Mouse (Mus musculus) adrenal gland, adult 18-20 months (tissue): ENCODE measurements around the gene Themis2. TPM values are rescaled to one million over a fixed set of nuclear protein-coding genes. Genes with fewer than 3 reads are reported as not detected.
A peak's percentile ranks its signal among the peaks of the same experiment; 100 is the strongest.
"Not testable (repeated sequence)": the region's sequence is repeated elsewhere in the genome, so short reads cannot be mapped to it uniquely, and the experiment has no call there.

Experiments used
- DNase-seq, 2 experiments: peaks; one replicate each; pipeline ENCODE4 v3.0.0; 2021 to 2022; ENCODE audit warnings: low spot score in 2 of 2
- total RNA-seq, 2 experiments: library from RNA; stranded (reverse); gene quantifications; 1 replicate in 1 of 2; 2 replicates in 1 of 2; pipeline ENCODE4 v1.2.3; 2021

Gene Themis2
- total RNA-seq, 2 experiments from 2014 or later, result 1.7 to 3.3 TPM

DNA sequence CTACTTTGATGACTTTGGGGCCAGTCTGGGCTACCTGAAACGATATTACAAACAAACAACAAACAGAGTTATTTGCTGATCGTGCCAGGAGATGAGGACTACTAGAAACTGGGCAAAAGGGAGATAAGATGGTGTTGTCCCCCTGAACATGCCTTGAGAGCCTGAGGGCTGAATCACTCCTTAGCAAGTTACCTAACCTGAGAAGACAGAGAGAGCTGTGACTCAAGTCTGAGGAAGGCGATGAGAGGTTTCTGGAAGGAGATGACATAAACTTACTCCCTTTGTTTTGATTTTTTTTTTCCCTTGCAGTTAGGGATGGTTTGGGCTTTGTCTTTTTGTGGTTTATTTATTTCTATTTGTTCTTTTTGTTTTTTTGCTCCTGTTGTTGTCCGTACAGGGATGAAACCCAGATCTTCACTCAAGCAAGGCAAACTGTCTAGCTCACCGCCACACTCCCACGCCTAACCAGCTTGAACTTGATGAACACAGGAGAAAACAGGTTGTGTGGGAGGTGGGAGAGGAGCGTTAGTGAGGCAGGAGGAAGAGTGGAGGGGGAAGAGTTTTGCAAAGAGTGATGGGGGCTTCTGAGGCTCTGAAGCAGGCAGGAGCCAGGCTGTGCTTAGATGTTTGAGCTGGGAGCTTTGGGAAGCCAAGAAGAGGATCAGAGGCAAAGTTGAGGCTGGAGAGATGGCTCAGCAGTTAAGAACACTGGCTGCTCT is 38.4 kb downstream of the Themis2 start:
- no peak for DNase-seq

DNA sequence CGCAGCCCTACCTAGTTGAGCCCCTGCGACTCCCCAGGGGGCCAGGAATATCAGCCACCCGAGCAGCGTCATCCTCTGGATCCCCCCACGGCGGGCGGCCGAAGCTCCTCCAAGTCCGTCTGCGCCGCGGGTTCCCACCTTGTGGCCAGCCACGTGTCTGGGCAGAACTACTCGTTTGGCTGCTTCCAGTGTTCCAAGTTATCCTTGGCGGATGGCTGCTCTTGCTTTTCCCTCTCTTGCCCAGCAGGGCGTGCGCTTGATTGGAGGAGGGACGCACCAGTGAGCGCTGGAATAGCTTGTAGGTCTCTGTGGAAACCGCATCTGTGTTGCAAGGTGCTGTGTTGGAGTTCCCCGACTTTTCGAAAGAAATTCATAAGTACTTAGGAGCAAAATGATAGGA is 39.2 kb downstream of the Themis2 start, which contains the start of gene Smpdl3b:
Gene Smpdl3b, minus strand, starts transcription at position 279 of the 400 bp plus-strand sequence.
- DNase-seq, result peak; percentile 63 to 66

DNA sequence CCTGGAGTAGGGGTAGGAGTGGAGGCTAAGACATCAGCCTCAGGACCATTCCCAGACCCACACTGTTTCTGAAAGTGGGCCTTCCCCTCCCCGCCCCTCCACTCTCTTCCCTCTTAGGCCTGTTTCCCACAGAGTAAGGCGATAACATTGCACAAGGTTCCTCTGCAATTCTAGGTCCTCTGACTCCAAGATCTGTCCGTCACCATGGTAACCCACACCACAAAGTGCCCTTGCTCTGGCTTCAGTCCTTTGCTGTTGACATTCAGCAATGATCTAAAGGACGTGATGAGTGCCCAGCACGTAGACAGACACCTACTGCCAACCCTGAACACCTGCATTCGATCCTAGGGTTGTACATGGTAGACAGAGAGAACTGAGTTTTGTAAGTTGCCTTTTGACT is 43.2 kb downstream of the Themis2 start:
- no peak for DNase-seq

DNA sequence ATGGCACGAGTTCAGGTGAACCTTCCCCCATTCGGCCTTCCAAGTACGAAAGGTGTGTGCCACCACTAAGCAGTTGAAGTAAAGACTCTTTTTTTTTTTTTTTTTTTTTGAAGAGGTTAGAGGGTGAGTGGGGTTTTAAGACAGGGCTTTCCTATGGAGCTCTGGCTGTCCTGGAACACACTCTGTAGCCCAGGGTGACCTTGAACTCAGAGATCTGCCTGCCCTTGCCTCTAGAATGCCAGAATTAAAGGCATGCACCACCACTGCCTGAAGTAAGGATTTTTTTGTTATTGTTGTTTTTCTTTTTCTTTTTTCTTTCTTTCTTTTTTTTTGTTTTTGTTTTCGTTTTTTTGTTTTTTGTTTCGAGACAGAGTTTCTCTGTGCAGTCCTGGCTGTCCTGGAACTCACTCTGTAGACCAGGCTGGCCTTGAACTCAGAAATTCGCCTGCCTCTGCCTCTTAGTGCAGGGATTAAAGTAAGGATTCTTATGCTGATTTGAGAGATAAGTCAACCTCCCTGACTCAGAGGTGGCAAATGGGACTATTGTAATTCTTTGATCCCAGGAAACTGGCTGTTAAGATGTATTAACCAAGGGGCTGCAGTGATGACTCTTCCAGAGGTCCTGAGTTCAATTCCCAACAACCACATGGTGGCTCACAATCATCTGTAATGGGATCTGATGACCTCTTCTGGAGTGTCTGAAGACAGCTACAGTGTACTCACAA is 46.8 kb downstream of the Themis2 start:
- no peak for DNase-seq

DNA sequence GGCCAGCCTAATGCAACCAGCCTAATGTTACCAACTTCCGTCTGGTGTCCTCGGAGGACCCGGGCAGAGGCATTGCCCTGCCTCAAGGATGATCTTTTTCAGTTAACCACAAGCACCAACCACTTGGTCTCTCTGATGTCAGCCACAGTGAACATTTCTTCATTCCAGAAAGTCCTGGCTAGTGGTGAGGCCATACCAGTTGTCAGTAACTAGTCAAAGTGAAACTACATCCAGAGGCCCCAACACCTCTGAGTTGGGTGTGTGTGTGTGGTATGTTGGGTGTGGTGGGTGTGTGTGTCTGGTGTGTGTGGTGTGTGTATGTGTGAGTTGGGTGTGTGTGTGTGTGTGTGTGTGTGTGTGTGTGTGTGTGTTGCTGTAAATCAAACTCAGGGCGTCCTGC is 47.4 kb downstream of the Themis2 start:
- no peak for DNase-seq

DNA sequence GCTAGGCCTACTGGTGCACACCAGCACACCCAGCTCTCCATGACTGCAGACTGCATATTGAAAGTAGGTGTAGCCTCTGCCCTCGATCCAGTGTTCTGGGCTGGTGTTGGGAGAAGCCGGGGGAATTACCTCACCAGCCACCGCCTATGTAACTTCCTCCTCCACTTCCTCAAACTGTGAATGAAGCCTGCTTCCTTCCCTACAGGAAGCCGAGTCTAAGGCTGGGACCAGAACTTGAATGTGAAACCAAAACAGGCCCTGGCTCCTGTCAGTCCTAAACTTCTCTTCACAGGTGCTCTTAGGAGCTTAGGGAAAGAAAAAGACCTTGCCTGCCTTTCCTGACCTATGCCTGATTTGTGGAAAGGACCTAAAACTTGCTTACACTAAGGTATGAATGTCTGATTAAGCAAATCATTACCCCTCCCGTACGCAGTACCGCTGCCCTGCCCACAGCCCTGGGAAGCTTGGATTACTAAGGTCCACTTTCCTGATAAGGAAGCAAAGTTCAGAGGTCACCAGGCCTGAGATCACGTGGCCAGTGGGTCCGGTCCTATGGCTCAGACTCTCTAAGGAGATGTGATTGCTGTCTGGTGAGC is 48.4 kb downstream of the Themis2 start:
- DNase-seq, result no peak

DNA sequence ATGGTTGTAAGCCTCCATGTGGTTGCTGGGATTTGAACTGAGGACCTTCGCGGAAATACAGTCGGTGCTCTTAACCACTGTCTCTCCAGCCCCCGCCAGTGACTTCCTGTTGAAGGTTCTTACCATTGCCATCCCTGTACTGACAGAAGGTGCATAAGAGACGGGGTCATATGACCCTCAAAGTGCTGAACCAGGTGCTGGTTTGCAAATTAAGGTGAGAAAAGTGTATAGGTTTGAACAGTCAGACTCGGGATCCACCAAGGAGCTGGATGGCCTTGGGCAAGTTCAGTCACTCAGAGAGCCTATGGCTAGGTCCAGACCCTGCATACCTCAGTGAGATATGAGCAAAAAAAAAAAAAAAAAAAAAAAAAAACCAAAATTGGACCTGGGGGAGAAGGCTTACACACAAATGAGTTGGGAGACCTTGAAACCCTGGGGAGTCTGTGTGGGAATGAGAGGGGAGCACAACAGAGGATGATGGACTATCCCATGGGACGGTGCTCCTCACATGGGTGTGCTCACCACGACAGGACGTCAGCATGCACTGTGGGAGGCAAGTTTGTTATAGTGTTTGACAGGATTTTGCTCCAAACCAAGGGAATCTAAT is 49.2 kb downstream of the Themis2 start:
- DNase-seq, result no peak

DNA sequence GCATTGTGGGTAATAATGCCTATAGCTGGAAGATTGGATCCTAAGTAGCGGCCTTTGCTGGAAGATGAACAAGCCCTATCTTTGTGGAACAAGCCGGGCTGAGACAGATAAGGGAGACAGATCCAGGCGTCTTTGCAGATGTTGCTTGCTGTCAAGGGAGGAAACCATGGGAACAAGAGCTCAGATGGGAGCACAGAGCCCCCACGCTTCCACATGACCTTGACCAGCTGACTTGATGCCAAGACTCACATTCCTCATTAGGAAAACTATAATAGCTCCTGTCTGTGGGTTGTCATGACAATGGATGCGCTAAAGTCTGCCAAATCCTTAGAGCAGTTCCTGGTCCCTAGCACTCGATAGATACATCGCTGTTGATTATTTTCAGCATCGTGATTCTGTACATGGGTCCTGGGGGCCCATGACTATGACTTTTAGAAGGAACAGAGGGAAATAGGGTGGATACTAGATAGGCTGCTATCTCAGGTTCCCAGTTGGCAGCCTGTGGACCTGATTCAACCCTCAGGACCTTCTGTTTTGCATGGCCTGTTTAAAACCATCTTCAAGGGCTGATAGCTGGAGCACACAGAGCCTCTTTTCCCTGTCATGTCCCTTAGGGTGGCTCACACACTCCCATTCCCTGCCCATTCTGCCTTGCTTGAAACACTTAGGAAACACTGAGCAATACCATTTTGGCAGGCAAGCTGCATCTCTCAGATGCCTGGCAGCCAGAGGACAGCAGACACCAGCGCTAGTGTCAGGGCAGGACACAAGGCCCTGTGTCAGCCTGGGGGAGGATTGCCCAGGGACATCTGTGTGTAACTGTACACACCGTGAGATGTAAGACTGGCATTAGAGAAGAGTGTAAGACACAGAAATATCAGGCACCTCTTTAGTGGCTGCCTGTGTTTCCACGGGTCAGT is 51.9 kb downstream of the Themis2 start:
- DNase-seq, result no peak

DNA sequence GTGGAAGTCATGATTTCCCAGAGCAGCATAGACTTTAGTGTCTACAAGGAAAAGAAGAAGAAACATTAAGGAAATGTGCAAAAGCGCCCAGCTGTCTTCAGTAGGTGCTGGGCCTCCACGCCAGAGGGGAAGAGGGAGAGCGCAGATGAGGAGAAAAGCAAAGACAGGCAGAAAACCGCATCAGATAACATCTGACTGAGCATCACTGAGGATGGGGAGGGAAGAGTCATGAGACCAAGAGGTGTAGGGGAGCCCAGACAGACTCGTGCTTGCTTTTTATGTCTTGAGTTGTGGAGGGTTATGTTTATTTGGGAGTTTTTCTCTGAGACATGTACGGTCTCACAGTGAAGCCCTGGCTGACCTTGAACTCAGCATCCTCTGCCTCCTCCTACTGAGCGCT is 54.7 kb downstream of the Themis2 start:
- DNase-seq, result no peak

DNA sequence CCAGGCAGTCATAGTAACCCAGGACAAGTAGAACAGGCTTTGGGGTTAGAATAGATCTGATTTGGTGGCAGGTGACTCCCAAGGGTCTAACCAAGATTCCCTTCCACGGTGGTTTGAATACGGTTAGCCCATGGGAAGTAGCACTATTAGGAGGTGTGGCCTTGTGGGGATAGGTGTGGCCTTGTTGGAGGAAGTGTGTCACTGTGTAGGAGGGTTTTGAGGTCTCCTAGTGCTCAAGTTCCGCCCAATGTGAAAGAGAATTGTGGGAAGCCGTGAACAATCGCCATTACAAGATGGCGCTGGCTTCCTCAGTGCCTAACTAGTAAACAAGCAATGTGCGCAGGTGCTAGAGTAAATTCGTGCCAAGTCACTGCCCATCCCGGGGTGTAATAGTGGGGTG is 59.0 kb downstream of the Themis2 start:
- DNase-seq, result not testable (repeated sequence)

DNA sequence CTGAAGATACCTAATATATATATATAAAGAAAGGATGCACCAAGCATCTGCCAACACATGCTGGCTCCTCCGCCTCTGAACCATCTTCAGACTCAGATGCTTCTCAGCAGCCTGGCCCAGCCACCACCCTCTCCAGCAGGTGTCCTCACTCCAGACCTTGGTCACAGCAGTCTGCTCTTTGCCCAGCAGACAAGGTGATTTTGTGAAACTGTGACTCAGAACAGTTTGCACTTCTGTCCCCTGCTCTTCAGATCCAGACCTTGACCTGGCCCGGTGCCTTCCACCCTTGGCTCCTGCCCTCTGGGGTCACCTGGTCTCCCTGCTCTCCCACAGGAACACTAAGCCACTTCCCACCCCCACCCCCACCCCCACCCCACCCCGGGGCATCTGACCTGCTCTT is 60.3 kb downstream of the Themis2 start:
- no peak for DNase-seq

DNA sequence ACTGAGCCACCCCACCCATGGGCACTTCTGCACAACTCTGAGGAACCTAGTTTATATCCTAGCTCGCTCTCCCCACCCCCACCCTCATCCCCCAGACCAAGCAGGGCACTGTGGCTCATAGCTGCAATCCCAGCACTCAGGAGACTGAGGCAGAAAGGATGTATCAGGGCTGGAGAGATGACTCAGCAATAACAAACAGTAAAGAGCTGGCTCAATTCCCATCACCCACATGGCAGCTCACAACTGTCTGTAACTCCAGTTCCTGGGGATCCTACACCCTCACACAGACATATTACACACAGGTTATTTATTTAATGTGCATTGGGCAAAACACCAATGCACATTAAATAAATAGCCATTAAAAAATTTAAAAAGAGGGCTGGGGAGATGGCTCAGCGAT is 60.8 kb downstream of the Themis2 start:
- DNase-seq, result no peak

DNA sequence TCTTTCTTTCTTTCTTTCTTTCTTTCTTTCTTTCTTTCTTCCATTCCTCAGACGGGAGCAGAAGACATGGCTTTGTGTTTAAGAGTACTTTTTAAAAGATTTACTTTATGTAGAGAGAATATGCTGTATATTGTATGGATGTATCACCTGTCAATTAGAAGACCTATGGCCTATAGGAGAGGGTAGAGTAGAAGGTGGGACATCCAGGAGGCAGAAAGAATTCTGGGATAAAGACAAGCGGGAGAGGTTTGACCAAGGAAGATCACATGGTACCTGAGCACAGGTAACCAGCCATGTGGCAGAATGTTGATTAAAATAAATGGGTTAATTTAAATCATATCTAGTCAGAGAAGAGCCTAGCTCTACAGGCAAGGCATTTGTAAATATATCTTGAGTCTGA is 61.4 kb downstream of the Themis2 start:
- DNase-seq, result no peak

DNA sequence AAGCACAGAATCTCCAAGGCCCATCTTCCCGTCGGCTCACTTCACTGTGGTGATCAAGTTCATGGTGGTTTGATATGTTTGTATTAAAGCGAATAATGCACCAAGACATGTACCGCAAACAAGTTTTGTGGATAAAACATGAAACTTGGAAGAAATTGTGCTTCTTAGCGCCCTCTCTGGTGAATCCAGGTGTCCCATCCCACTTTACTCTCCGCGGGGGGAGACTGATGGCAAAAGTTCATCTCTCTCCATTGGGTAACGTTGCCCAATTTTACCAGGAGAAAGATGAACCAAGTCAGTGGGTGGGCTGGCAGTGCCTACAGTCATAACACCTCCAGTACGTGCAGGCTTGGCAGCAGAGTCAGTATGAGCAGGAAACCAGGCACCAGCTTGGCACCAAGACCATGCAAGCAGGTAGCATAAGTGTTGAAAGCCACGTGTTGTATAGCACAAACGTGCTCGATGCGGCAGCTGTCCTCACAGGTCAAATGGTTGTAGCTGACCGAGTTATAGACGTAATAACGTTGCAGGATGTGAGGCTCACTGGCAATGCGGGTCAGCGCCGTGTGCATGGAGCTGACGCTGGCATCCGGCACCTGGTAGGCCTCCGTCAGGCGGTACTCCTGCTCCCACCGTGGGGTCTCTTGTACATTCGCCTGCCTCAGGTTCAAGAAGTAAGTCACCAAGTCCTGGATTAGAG is 63.0 kb downstream of the Themis2 start:
- no peak for DNase-seq

DNA sequence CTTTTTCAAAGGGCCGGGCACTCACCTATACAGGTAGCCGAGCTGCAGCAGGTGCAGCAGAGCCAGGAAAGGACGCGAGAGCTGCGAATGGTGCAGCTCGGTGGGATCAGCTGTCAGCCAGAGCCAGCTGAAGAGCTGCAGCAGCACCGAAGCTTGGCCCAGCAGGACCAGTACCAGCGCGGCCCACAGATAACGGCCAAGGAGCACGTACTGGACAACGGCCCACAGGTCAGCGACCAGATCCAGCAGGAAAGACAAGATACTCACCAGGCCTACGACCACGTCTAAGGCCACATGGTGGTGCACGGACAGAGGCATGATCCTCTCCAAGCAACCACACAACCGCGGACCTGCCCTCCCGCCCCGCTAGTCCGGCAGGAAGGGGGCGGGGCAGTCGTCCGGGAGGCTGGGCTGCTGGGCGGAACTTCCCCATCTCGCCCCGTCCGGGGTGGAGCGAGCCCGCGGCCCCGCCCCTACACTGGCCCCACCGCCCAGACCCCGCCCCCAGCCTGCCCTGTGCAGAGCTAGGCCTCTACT is 64.0 kb downstream of the Themis2 start, which contains the start of gene Xkr8:
Gene Xkr8, minus strand, starts transcription at position 399 of the 537 bp plus-strand sequence.
- peak; percentile 90 to 93 for DNase-seq

Other genes with a start within 250 kb of the Themis2 start
- gene Ptafr, start 232.3 kb downstream of the Themis2 start, total RNA-seq, result 1 to 10 TPM; 1.3 to 3.9 TPM
- gene Eya3, start 157.4 kb downstream of the Themis2 start, total RNA-seq, result 10 to 100 TPM; 27.9 to 32.3 TPM
- gene Xkr8, start 63.8 kb downstream of the Themis2 start, total RNA-seq, result 1 to 10 TPM; 4.2 to 5.9 TPM
- 10 to 100 TPM in 1 of 2 experiments, under 1 TPM in 1; 0.83 to 15.0 TPM for gene Smpdl3b, start 39.1 kb downstream of the Themis2 start, total RNA-seq
- gene Rpa2, start 28.1 kb downstream of the Themis2 start, total RNA-seq, result 1 to 10 TPM; 5.2 to 7.2 TPM
- gene Ppp1r8, start 46.8 kb upstream of the Themis2 start, total RNA-seq, result 10 to 100 TPM; 31.2 to 41.0 TPM
- 10 to 100 TPM; 58.8 to 59.2 TPM for gene Stx12, start 88.1 kb upstream of the Themis2 start, total RNA-seq
- gene Fam76a, start 126.2 kb upstream of the Themis2 start, total RNA-seq, result 10 to 100 TPM; 25.2 to 26.1 TPM
- under 1 TPM; 0.43 to 0.58 TPM for gene Fgr, start 177.7 kb upstream of the Themis2 start, total RNA-seq
- gene Ahdc1, start 214.9 kb upstream of the Themis2 start, total RNA-seq, result 10 to 100 TPM; 72.1 to 86.9 TPM